Mouse (Mus musculus) lung, adult 18-20 months (tissue): ENCODE measurements at regions not wholly inside any gene's neighbourhood (a gene's known extent, or its start where the extent isn't known, plus 50 kb on each side); places are given as distances from the start of the nearest gene placed in this dataset.
"Not testable (repeated sequence)": the region's sequence is repeated elsewhere in the genome, so short reads cannot be mapped to it uniquely, and the experiment has no call there.

Source experiments
- DNase-seq, 2 experiments: peaks; one replicate each; pipeline ENCODE4 v3.0.0; 2022; ENCODE audit warnings: mixed read lengths in 2 of 2

- DNase-seq: no peak
Observed at GRCm38 (mm10) chr12:114285082-114285481, 741.4 kb downstream of the Adam6a start.

DNA sequence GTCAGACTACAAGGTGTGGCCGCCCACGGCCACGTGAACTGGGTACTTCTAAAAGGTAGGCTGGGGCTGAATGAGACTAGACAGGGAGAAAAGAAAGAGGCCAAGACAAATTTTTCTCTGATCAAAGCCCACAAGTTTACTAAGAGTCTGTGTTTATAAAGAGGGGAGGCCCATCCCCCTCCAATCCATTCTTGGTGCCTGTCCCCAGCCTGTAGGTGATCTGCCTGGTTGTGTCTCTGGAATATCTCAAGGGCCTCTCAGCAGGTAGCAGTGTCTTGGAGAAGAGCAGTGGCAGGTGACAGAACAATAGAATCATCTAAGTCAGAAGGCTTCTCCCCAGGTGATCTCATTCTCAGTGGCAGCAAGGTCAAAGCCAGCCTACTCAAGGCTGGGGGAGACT, 743.3 kb downstream of the Adam6a start:
- no peak for DNase-seq

DNA sequence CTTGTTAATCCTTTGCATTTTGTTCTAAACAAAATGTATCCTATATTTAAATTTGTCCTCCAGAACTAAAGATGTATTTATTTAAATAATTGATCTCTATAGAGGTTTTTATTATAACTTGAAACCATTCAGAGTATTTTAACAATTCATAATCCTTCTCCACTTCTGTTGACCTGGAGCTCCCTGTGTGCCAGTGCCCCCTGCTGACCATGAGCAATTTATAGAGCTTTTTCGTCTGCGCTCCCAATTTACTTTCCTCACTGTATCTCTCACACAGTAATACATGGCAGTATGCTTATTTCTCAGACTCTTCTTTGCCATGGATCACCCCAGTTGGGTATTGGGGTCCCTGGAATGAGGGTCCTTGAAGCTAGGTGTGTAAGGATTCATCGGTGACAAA, 747.4 kb downstream of the Adam6a start:
- no peak for DNase-seq

DNA sequence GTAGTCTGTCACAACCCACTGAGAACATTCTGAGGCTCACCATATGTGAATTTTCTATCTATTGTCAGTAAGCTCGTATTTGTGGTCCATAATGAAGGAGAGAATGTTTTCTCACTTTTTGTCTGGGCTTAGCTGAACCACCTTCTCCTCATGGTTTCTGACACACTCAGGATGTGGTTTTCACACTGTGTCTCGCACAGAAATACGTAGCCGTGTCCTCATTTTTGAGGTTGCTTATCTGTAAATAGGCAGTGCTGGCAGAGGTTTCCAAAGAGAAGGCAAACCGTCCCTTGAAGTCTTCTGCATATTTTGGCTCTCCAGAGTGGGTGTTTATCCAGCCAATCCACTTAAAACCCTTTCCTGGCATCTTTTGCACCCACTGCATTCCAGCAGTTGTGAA, 756.1 kb downstream of the Adam6a start:
- no peak for DNase-seq

DNA sequence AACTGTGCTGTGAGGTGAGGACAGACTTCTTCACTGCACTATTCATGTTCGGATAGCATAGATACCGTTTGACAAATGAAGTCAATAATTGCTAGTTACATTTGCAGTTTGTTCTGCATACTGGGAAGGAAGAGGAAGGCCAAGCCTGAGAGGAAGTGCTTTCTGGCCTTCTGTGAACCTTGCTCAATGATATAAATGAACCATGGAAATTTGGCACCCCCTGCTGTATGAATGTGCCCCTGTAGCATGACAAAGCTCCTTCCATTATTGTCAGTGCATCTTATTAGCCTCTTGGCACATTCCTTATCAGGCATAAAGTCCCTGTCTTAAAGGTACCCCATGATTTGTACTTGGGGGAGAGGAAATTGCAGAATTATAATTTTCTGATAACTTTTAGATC, 758.0 kb downstream of the Adam6a start:
- no peak for DNase-seq

- no peak for DNase-seq
Observed at GRCm38 (mm10) chr12:114332552-114332951, 788.8 kb downstream of the Adam6a start.

GRCm38 (mm10) chr12:114366276-114366675, 822.6 kb downstream of the Adam6a start:
- DNase-seq: no peak

- DNase-seq: peak; percentile 22 to 37
Observed at GRCm38 (mm10) chr12:114378696-114379350, 835.1 kb downstream of the Adam6a start.

DNA sequence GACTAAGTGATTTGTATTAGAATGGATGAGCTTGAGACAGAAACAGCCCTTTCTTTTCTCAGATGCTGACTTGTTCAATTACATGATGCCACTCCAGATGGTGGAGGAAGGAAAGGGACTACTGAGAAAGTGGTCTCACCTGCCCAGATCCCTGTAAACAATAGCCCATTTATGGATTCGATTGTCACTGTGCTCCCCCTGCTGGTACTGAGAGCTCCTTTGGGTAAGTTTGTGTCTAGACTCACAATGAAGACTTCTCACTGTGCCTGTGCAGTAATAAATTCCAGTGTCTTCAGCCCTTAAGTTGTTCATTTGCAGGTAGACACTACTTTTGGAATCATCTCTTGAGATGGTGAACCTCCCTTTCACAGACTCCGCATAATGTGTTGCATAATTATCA, 847.7 kb downstream of the Adam6a start:
- DNase-seq: no peak

- DNase-seq: no peak
Observed at GRCm38 (mm10) chr12:114406206-114406605, 862.5 kb downstream of the Adam6a start.

DNA sequence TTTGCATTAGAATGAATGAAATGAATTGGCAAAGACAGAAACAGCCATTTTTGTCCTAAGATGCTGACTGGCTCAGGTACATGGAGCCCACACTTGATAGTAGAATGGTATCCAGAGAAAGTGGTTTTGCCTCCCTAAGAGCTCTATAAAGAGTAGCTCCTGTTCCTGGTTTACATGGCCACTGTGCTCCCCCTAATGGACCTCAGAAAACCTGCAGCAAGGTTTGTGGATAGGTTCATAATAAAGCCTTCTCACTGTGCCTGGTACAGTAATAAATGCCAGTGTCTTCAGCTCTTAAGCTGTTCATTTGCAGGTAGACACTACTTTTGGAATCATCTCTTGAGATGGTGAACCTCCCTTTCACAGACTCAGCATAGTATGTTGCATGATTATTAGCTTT, 890.8 kb downstream of the Adam6a start:
- no peak for DNase-seq

GRCm38 (mm10) chr12:114462037-114462436, 918.3 kb downstream of the Adam6a start:
- DNase-seq: no peak

DNA sequence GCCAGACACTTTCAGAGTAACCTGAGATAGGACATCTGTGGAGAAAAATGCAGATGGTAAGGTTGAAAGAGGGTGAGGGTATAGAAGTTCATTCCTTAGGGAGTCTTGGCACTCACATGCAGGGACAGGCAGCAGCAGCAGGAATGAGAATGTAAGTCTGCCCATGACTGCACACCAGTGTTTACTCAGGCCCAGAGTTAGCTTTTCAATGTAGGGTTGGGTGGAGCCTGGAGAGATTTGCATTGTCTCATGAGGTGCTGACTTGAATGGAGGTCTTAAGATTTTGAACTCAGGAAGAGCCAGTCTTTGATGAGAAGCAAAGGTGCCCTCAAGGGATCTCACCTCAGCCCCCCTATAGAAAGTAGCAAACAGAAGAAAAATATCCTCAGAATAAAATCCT, 918.9 kb downstream of the Adam6a start:
- no peak for DNase-seq

- no peak for DNase-seq
Observed at GRCm38 (mm10) chr12:114468857-114469256, 925.1 kb downstream of the Adam6a start.

- DNase-seq: not testable (repeated sequence)
Observed at GRCm38 (mm10) chr12:114472678-114473077, 929.0 kb downstream of the Adam6a start.

DNA sequence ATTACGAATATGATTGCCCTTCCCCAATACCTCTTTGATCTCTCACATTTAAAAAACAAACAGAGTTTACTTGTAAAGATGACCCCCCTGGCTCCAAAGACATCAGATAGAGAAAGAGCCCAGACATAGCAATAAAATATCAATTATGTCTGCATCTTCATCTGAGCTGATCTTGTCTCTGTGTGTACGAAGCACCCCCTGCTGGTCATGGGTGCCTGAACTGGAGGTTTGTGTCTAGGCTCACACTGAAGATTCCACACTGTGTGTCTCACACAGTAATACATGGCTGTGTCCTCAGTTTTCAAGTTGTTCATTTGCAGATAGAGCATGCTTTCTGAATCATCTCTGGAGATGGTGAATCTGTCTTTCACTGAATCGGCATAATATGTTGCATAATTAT, 935.0 kb downstream of the Adam6a start:
- DNase-seq: no peak

DNA sequence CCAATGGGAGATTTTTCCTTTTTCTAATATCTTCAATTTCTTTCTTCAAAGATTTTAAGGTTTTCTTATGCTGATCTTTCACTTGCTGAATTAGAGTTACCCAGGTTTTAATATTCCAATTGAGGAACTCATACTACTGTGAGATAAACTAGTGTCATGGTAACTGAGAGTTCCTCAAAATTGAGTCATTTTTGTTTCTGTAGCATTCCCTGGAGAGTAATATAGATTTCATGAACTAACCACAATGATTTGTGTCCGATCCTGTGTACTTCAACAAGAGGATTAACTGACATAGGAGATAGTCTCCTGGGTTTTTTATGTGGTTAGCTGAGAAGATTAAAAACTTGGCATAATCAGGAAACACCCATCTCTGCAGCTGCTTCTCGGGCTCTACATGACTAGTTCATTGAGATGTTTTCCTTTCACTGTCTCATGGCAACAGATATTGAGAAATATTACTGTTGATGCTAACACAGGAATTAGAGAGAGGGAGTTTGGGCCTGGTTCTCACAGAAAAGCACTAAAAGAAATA, 949.9 kb downstream of the Adam6a start:
- DNase-seq: not testable (repeated sequence)

DNA sequence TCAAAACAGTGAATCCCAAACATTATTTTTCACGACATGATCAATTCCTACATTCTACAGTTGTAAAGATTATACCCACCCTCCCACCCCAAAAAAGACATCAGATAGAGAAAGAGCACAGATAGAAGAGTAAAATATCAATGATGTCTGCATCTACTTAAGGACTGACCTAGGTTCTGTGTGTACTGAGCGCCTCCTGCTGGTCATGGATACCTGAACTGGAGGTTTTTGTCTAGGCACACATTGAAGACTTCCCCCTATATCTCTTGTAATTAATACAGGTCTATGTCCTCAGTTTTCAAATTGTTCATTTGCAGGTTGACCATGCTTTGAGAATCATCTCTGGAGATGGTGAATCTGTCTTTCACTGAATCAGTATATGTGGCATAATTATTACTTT, 952.0 kb downstream of the Adam6a start:
- DNase-seq: no peak

GRCm38 (mm10) chr12:114513143-114513542, 969.4 kb downstream of the Adam6a start:
- DNase-seq: no peak

DNA sequence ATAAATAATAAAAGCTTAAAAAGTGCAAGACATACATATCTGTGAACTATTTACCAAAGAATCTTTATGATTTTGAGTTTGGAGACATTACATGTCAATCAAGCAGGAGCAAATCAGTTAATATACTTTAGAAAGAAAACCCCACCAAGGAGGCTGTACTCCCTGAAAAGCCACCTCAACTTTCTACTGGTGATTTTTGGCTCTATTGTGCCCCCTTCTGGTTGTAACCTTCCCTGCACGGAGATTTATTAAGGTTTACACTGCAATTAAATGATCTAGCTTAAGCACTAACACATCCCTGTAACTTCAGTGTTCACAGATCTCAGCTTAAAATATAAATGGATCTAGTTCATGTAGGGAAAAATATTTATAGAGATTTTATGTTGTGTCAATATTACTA, 998.4 kb downstream of the Adam6a start:
- DNase-seq: not testable (repeated sequence)

- not testable (repeated sequence) for DNase-seq
Observed at GRCm38 (mm10) chr12:114544931-114545330, 1001.2 kb downstream of the Adam6a start.

DNA sequence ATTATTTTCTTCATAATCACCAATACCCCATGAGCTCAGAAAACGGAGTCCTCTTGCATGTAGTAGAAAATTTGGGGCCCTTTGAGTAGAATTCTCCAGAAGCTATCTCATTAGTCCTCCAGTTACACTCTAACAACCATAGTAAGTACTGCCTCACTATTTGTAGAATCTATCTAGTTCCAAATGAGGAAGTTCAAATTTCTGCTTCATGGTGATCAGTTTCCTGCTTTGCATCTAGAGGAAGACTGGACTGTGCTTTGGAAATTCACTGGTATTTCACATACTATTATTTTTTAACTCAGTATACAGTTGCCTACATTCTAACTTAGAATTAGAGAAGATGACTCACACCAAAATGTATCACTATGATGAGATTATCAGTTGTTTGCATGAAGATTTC, 1018.7 kb downstream of the Adam6a start:
- DNase-seq: no peak

DNA sequence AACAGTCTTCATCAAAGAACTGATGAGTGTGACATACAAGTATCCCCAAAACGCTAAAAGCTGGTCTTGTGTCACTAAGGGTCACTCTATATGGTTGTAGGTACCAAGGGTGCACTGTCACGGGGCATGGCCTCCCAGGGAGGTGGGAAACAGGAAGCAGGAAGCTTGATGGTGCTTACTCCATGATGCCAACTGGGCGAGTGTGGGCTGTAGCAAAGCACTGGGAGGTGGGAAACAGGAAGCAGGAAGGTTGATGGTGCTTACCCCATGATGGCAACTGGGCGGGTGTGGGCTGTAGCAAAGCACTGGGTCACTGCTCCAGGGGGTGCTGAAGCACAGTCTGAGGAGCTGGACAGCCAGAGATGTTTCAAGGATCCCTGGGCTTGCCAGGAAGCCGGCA, 1019.3 kb downstream of the Adam6a start:
- DNase-seq: no peak

DNA sequence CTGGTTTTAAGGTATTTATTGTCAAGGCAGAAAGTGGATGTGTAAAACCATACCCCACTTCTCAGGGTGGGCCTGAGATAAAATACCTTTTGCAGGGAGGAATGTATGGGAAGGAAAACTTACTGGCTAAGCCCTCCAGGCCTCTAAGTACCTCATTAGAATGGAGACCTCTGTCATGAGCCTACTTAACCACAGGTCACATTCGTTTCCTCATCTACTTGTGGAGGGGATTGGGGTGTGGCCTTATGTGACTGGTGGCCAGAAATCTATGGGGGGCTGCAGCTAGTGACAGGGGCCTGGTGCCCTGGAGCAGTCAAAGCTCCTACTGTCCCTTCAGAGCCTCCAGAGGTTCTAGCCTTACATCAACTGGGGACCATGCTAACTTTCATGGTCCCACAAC, 1020.0 kb downstream of the Adam6a start:
- DNase-seq: no peak

GRCm38 (mm10) chr12:114564329-114564728, 1020.6 kb downstream of the Adam6a start:
- DNase-seq: no peak
